Mouse (Mus musculus) adrenal gland, adult 2 months (tissue): ENCODE results near the gene Olfr1250. TPM values are rescaled to one million over a fixed set of nuclear protein-coding genes. Genes with fewer than 3 reads are reported as not detected.
"Not testable (repeated sequence)": the region's sequence is repeated elsewhere in the genome, so short reads cannot be mapped to it uniquely, and the experiment has no call there.

Source experiments
- DNase-seq: peaks from one replicate; pipeline ENCODE4 v3.0.0; 2021
- long read RNA-seq: library from polyadenylated mRNA; stranded (forward); transcript quantifications from one replicate; pipeline ENCODE4 v2.0.0, GENCODE M21; 2021
- polyA plus RNA-seq: library from polyadenylated mRNA; depleted of rRNA; stranded (reverse); fragments of >200 nt; gene quantifications from 2 replicates; pipeline ENCODE4 v1.2.3, GENCODE M21; 2012; rRNA removed
- total RNA-seq, 2 experiments: library from RNA; stranded (reverse); gene quantifications; 2 replicates each; pipeline ENCODE4 v1.2.3; 2021

Gene Olfr1250
- not detected for total RNA-seq
- polyA plus RNA-seq, result not detected in 2 replicates
- long read RNA-seq, result 0 reads

DNA sequence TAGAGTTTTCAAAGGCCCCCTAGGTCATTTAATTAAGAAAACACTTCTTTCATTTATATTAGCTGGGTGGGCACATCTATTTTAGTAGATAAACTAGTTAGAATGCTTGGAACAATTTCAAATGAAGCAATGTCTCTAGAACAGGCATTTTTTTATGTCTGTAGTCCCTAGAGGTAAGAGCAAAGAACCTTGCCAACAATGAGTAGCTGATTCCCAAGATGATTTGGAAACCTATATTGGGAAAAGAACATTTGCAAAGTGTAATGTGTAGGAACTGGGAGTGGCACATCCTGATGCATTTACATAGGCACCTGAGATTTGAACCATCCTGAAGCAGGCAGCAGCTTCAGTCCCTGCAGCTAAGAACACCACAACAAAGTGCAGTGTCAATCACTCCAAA is at the start of gene Olfr1250:
Gene Olfr1250 (minus strand): TSS at position 101 of the 400 bp plus-strand sequence.
- DNase-seq, result no peak

- no peak for DNase-seq
These were observed 30.7 kb upstream of the Olfr1250 start for GRCm38 (mm10) chr2:89691980-89692379.

DNA sequence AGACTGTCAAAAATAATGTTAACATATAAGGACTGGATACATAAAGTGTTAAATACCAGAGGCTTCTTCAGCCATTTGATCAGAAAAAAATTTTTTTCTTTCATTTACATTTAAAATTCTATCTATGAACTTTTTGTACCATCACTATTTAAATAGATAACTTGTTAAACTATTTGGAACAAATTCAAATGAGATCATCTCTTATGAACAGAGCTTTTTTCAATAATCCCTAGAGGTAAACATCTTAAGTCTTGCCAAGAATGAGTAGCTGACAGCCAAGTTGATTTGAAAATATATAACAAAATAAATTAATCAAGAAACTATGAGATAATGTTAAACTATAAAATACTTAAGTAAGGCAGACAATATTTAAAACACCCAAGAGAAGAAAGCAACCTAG is 10.6 kb upstream of the Olfr1250 start, which contains the start of gene Olfr1251:
Gene Olfr1251 (minus strand): TSS at position 101 of the 400 bp plus-strand sequence.
- DNase-seq, result no peak

GRCm38 (mm10) chr2:89634883-89635282 is 26.4 kb downstream of the Olfr1250 start, which contains the start of gene Olfr1249:
Gene Olfr1249, minus strand, starts transcription at chr2:89634983.
- DNase-seq, result no peak

DNA sequence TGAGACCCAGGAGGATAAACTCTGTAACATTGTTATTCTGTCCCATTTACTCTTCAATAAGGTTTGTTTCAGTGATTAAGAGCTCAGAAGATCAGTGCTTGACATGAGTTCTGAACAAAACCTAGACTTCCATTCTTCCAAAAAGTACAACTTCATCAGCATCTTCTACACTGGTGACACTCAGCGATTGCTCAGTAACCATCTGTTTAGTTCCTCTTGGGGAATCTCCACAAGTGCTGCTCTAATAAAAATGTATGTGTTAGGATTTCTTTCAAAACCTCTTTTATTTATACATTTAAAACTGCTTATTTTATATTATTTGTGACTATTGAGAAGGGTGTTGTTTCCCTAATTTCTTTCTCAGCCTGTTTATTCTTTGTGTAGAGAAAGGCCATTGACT is 43.1 kb downstream of the Olfr1250 start, which contains the start of gene Olfr1248:
Gene Olfr1248 (minus strand): TSS at position 101 of the 400 bp plus-strand sequence.
- not testable (repeated sequence) for DNase-seq

DNA sequence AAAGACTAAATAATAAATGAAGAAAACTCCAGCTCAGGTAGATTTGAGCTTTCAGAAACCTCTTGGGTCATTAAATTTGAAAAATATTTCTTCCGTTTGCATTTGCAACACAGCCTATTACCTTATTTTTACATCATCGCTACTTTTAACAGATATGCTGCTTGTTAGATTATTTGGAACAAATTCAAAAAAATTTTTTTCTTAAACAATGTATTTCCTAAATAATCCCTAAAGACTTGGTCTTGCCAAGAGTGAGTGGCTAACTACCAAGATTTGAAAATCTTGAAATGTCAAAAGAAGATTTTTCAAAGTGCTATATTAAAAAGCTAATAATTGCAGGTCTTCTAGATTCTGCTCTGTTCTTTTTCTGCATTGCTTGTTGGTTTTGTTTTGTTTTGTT is 47.2 kb downstream of the Olfr1250 start, which contains the start of gene Olfr1247:
Gene Olfr1247 (minus strand): TSS at position 101 of the 400 bp plus-strand sequence.
- DNase-seq, result no peak

Other genes with a start within 250 kb of the Olfr1250 start
- gene Olfr1239, start 241.1 kb downstream of the Olfr1250 start, total RNA-seq, result not detected
- gene Olfr1239, start 241.1 kb downstream of the Olfr1250 start, polyA plus RNA-seq, result not detected in 2 replicates
- not detected for gene Olfr1240, start 218.5 kb downstream of the Olfr1250 start, total RNA-seq
- not detected in 2 replicates for gene Olfr1240, start 218.5 kb downstream of the Olfr1250 start, polyA plus RNA-seq
- not detected for gene Olfr1241, start 174.3 kb downstream of the Olfr1250 start, total RNA-seq
- gene Olfr1241, start 174.3 kb downstream of the Olfr1250 start, polyA plus RNA-seq, result not detected in 2 replicates
- not detected for gene Olfr1242, start 163.1 kb downstream of the Olfr1250 start, total RNA-seq
- gene Olfr1242, start 163.1 kb downstream of the Olfr1250 start, polyA plus RNA-seq, result not detected in 2 replicates
- not detected for gene Olfr1243, start 130.0 kb downstream of the Olfr1250 start, total RNA-seq
- not detected in 2 replicates for gene Olfr1243, start 130.0 kb downstream of the Olfr1250 start, polyA plus RNA-seq
- gene Olfr1245, start 83.0 kb downstream of the Olfr1250 start, total RNA-seq, result not detected
- not detected in 2 replicates for gene Olfr1245, start 83.0 kb downstream of the Olfr1250 start, polyA plus RNA-seq
- gene Olfr1246, start 68.3 kb downstream of the Olfr1250 start, total RNA-seq, result not detected
- not detected in 2 replicates for gene Olfr1246, start 68.3 kb downstream of the Olfr1250 start, polyA plus RNA-seq
- gene Olfr1247, start 47.3 kb downstream of the Olfr1250 start, total RNA-seq, result not detected
- gene Olfr1247, start 47.3 kb downstream of the Olfr1250 start, polyA plus RNA-seq, result not detected in 2 replicates
- not detected for gene Olfr1248, start 43.2 kb downstream of the Olfr1250 start, total RNA-seq
- gene Olfr1248, start 43.2 kb downstream of the Olfr1250 start, polyA plus RNA-seq, result not detected in 2 replicates
- gene Olfr1249, start 26.5 kb downstream of the Olfr1250 start, total RNA-seq, result not detected
- not detected in 2 replicates for gene Olfr1249, start 26.5 kb downstream of the Olfr1250 start, polyA plus RNA-seq
- not detected for gene Olfr1251, start 10.5 kb upstream of the Olfr1250 start, total RNA-seq
- gene Olfr1251, start 10.5 kb upstream of the Olfr1250 start, polyA plus RNA-seq, result not detected in 2 replicates
- gene Olfr1252, start 63.5 kb upstream of the Olfr1250 start, total RNA-seq, result not detected
- gene Olfr1252, start 63.5 kb upstream of the Olfr1250 start, polyA plus RNA-seq, result not detected in 2 replicates
- gene Olfr1253, start 95.6 kb upstream of the Olfr1250 start, total RNA-seq, result not detected
- gene Olfr1253, start 95.6 kb upstream of the Olfr1250 start, polyA plus RNA-seq, result not detected in 2 replicates
- gene Olfr1254, start 132.2 kb upstream of the Olfr1250 start, total RNA-seq, result not detected
- gene Olfr1254, start 132.2 kb upstream of the Olfr1250 start, polyA plus RNA-seq, result not detected in 2 replicates
- not detected for gene Olfr1255, start 150.6 kb upstream of the Olfr1250 start, total RNA-seq
- gene Olfr1255, start 150.6 kb upstream of the Olfr1250 start, polyA plus RNA-seq, result not detected in 2 replicates
- gene Olfr1256, start 180.1 kb upstream of the Olfr1250 start, total RNA-seq, result not detected
- not detected in 2 replicates for gene Olfr1256, start 180.1 kb upstream of the Olfr1250 start, polyA plus RNA-seq
- gene Olfr48, start 186.7 kb upstream of the Olfr1250 start, total RNA-seq, result not detected
- not detected in 2 replicates for gene Olfr48, start 186.7 kb upstream of the Olfr1250 start, polyA plus RNA-seq
- not detected for gene Olfr1257, start 217.0 kb upstream of the Olfr1250 start, total RNA-seq
- gene Olfr1257, start 217.0 kb upstream of the Olfr1250 start, polyA plus RNA-seq, result not detected in 2 replicates